Mouse (Mus musculus) olfactory bulb, adult 2 months (tissue): ENCODE measurements at regions not wholly inside any gene's neighbourhood (a gene's known extent, or its start where the extent isn't known, plus 50 kb on each side); places are given as distances from the start of the nearest gene placed in this dataset.

Source experiments
- CTCF ChIP-seq: fragments of 200-500 bp; IDR thresholded peaks from 2 replicates; pipeline ENCODE4 v1.5.1; 2012; ENCODE audit warnings: low read depth, mild to moderate bottlenecking, low read length, moderate library complexity; ENCODE audit not compliant: insufficient read depth
- POLR2A ChIP-seq: fragments of 200-500 bp; IDR thresholded peaks from 2 replicates; pipeline ENCODE4 v1.6.1; 2012; ENCODE audit warnings: mild to moderate bottlenecking, low read depth, low read length, moderate library complexity; ENCODE audit not compliant: insufficient read depth

DNA sequence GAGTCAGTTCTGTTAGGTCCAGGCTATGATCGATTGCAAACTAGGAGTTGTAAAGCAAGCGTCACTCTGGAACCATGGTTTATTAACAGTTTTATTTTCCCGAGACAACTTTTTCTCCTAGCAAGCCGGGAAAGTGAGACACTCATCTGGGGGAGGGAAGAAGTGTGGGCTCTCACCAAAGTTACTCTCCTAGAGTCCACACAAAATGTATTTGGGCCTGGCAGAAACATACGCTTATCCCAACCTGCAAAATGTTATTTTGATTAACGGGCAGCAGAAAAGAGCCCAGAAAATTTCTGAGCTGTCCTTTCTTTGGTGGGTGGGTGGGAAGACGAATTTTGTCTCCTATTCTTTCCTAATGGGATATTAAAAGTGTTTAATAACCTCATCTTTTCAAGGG lies 218.4 kb upstream of the Pkn2 start:
- TF ChIP-seq CTCF (no peak), POLR2A (no peak)
